14 mouse cellular contexts compared by ENCODE assay signal in genomic region chr13:52465141-52465540, GRCm38 (mm10).
"Had no signal": no experiment of that assay in that cellular context is flagged by ENCODE, and none has a peak within 500 bp of the region (broad histone marks: within the 10 kb centered on the region; RNA-seq: fewer than 3 reads in every experiment).

No protein-coding gene starts in this region.

- H3K27me3 ChIP-seq: midbrain, embryonic 12.5 days; neural tube, embryonic 12.5 days; stomach, embryonic 15.5 days had no signal

- H3K9me3 ChIP-seq: midbrain, embryonic 10.5 days; midbrain, embryonic 12.5 days; neural tube, embryonic 12.5 days; stomach, embryonic 15.5 days had no signal

- H3K4me2 ChIP-seq: lung, embryonic 14.5 days; midbrain, embryonic 12.5 days; neural tube, embryonic 12.5 days; stomach, embryonic 15.5 days had no signal

- DNase-seq: lung, adult 18-20 months; lung, embryonic 14.5 days; lung, postnatal 10 days; lung, postnatal 4 days; midbrain, embryonic 14.5 days; right cerebral cortex, postnatal 14 days; thymus, adult 2 months; thymus, postnatal 25 days; thymus, postnatal 4 days had no signal

- H3K4me1 ChIP-seq: neural tube, embryonic 12.5 days; stomach, embryonic 15.5 days had no signal

- H3K4me3 ChIP-seq: midbrain, embryonic 10.5 days; midbrain, embryonic 12.5 days; neural tube, embryonic 12.5 days; stomach, embryonic 15.5 days had no signal

- H3K27ac ChIP-seq: midbrain, embryonic 10.5 days; midbrain, embryonic 12.5 days; neural tube, embryonic 12.5 days; stomach, embryonic 15.5 days; stomach, postnatal 0 days had no signal

- H3K36me3 ChIP-seq: midbrain, embryonic 10.5 days; midbrain, embryonic 12.5 days; neural tube, embryonic 12.5 days; stomach, embryonic 15.5 days had no signal

- H3K9ac ChIP-seq: lung, embryonic 14.5 days; midbrain, embryonic 12.5 days; neural tube, embryonic 12.5 days; stomach, embryonic 15.5 days had no signal
